In the genomic region with DNA sequence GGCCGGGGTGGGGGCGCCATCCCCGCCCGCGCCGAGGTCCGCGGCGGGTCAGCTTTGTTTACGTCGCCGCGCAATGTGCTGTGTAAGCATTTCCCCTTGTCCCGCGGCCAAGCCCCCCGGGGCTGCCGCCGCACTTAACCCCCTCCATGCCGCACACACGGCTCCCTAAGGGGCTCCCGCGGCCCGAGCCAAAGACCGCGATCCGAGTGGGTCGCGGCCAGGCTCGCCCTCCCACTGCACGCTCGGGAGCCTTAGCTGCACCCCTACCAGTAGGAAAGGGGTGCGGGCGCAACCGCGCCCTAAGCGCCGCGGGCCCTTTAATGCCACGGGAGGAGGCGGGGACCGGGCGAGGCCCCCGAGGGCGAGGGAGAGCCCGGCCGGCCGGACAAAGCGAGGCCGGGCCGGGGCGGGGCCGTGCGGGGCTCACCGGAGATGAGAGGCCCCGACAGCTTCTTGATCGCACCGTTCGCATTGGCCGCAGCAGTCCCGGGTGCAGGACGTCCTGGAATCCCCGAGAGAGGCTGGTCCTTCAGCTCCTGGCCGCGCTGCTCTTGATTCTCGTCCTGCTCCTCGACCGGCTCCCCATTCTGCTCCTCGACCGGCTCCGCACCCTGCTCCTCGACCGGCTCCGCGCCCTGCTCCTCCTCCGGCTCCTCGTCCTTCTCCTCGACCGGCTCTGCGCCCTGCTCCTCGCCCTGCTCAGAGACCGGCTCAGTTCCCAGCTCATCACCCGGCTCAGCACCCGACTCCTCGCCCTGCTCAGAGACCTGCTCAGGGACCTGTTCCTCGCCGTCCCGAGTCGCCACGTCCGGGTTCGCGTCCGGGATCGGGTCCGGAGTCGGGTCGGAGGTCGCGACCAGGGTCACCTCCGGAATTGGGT, we compare ENCODE assay signal across 8 mouse cellular contexts. TPM values are rescaled to one million over a fixed set of nuclear protein-coding genes. Genes with fewer than 3 reads are reported as not detected.
DNase-seq lines count a peak whose midpoint lies in the region; ATAC-seq and TF ChIP-seq lines count a peak whose summit lies in the region.

No protein-coding gene starts in this region.

- TF ChIP-seq CTCF in thymus, adult 2 months (IDR thresholded peaks at IDR 0.05; ENCODE audit: borderline replicate concordance, control insufficient read depth, extremely low read depth, insufficient read depth, low read length, poor library complexity): no peak
- TF ChIP-seq CTCF in olfactory bulb, adult 2 months (IDR thresholded peaks at IDR 0.05; ENCODE audit: insufficient read depth, low read depth, low read length): no peak

- ATAC-seq in forebrain, embryonic 13.5 days: no peak
- ATAC-seq in liver, embryonic 15.5 days (ENCODE audit: insufficient read depth): no peak

- peak overlapping the region; percentile 1; the same call in 1 of the 2 replicates for H3K4me3 ChIP-seq in thymus, adult 2 months (ENCODE audit: control insufficient read depth, insufficient read depth, low read length)
- H3K4me3 ChIP-seq in forebrain, embryonic 13.5 days: peak overlapping the region; percentile 47
- H3K4me3 ChIP-seq in liver, embryonic 15.5 days (replicated peaks): peak overlapping the region; percentile 50
- peak overlapping the region; percentile 6 for H3K4me3 ChIP-seq in olfactory bulb, adult 2 months (ENCODE audit: insufficient read depth, low read depth, low read length)

- no peaks in the 10 kb centered on the region for H3K36me3 ChIP-seq in thymus, adult 2 months (ENCODE audit: control insufficient read depth, insufficient read depth, low read length)
- H3K36me3 ChIP-seq in forebrain, embryonic 13.5 days (ENCODE audit: poor library complexity, severe bottlenecking): no peaks in the 10 kb centered on the region
- H3K36me3 ChIP-seq in liver, embryonic 15.5 days (replicated peaks): no peaks in the 10 kb centered on the region

- peak overlapping the region; percentile 68 for H3K9ac ChIP-seq in forebrain, embryonic 13.5 days
- H3K9ac ChIP-seq in liver, embryonic 15.5 days: peak overlapping the region; percentile 8; the same call in 1 of the 2 replicates

- DNase-seq in thymus, adult 2 months: no peak
- no peak for DNase-seq in thymus, postnatal 36 days
- DNase-seq in heart, postnatal 4 days: peak; percentile 61
- DNase-seq in layer of hippocampus, adult 9-11 months: no peak
- no peak for DNase-seq in T-cell, adult 2 months (ENCODE audit: low spot score)

- H3K27ac ChIP-seq in thymus, adult 2 months (ENCODE audit: control insufficient read depth, insufficient read depth, low read length): no peak overlapping the region
- peak overlapping the region; percentile 48; the same call in 1 of the 2 replicates for H3K27ac ChIP-seq in forebrain, embryonic 13.5 days
- H3K27ac ChIP-seq in liver, embryonic 15.5 days (replicated peaks): no peak overlapping the region
- no peak overlapping the region for H3K27ac ChIP-seq in olfactory bulb, adult 2 months (ENCODE audit: insufficient read depth, low read depth, low read length)

- peaks cover 26% of the 10 kb centered on the region for H3K9me3 ChIP-seq in forebrain, embryonic 13.5 days (replicated peaks)
- peaks cover 17% of the 10 kb centered on the region; the same call in 1 of the 2 replicates for H3K9me3 ChIP-seq in liver, embryonic 15.5 days (replicated peaks)

- TF ChIP-seq POLR2A in thymus, adult 2 months (IDR thresholded peaks at IDR 0.05; ENCODE audit: control insufficient read depth, extremely low read depth, insufficient read depth, low read length, poor library complexity): no peak
- no peak for TF ChIP-seq POLR2A in olfactory bulb, adult 2 months (IDR thresholded peaks at IDR 0.05; ENCODE audit: insufficient read depth, low read depth, low read length)

- H3K4me2 ChIP-seq in forebrain, embryonic 13.5 days: peak overlapping the region; percentile 60
- H3K4me2 ChIP-seq in liver, embryonic 15.5 days: peak overlapping the region; percentile 68

- WGBS in thymus, adult 2 months: 45% methylated on average over 100 of the region's 100 CpGs
- 40% methylated on average over 91 of the region's 100 CpGs for WGBS in forebrain, embryonic 13.5 days
- 31% methylated on average over 100 of the region's 100 CpGs for WGBS in liver, embryonic 15.5 days (ENCODE audit: insufficient replicate concordance)
- 37% methylated on average over 100 of the region's 100 CpGs for WGBS in olfactory bulb, adult 2 months

- peaks cover 10% of the 10 kb centered on the region for H3K4me1 ChIP-seq in thymus, adult 2 months (replicated peaks; ENCODE audit: control insufficient read depth, insufficient read depth, low read length)
- peaks cover 2% of the 10 kb centered on the region for H3K4me1 ChIP-seq in forebrain, embryonic 13.5 days
- peaks cover 36% of the 10 kb centered on the region for H3K4me1 ChIP-seq in liver, embryonic 15.5 days (replicated peaks)
- 0 out of 2 replicates have a peak, but pooled peaks cover 9% of the 10 kb centered on the region for H3K4me1 ChIP-seq in olfactory bulb, adult 2 months (ENCODE audit: control insufficient read depth, insufficient read depth, low read length)

- H3K27me3 ChIP-seq in thymus, adult 2 months (ENCODE audit: control insufficient read depth, insufficient read depth, low read length): peaks cover 17% of the 10 kb centered on the region
- H3K27me3 ChIP-seq in forebrain, embryonic 13.5 days: peaks cover 78% of the 10 kb centered on the region
- H3K27me3 ChIP-seq in liver, embryonic 15.5 days: peaks cover 73% of the 10 kb centered on the region

RNA-seq across cellular contexts. Expression of gene Cdkn1c, which starts 1.3 kb away (rescaled TPM):
- 10.3 and 10.4 TPM in 2 replicates for polyA plus RNA-seq in thymus, adult 2 months (2012; rRNA removed)
- 140 and 149 TPM in 2 replicates for polyA plus RNA-seq in forebrain, embryonic 13.5 days (2015; fragmentation: Nextera tagmentation; extraction: Ambion mirVana)
- total RNA-seq in heart, postnatal 4 days (2021): 10 to 100 TPM; 56.1 to 60.4 TPM
- 182 and 216 TPM in 2 replicates for polyA plus RNA-seq in liver, embryonic 15.5 days (2015; fragmentation: Nextera tagmentation; extraction: Ambion mirVana)
- polyA plus RNA-seq in olfactory bulb, adult 2 months (2012; ENCODE audit: insufficient read depth, insufficient read length, low replicate concordance, missing spikeins): not detected in 2 replicates

RNA-seq across cellular contexts. Expression of gene Slc22a18, which starts 14.0 kb away (rescaled TPM):
- polyA plus RNA-seq in thymus, adult 2 months (2012; rRNA removed): 6.1 and 8.0 TPM in 2 replicates
- polyA plus RNA-seq in forebrain, embryonic 13.5 days (2015; fragmentation: Nextera tagmentation; extraction: Ambion mirVana): 0.15 and 0.45 TPM in 2 replicates
- total RNA-seq in heart, postnatal 4 days (2021): under 1 TPM; 0.45 to 0.55 TPM
- polyA plus RNA-seq in liver, embryonic 15.5 days (2015; fragmentation: Nextera tagmentation; extraction: Ambion mirVana): 12.9 and 16.3 TPM in 2 replicates
- not detected in 2 replicates for polyA plus RNA-seq in olfactory bulb, adult 2 months (2012; ENCODE audit: insufficient read depth, insufficient read length, low replicate concordance, missing spikeins)

RNA-seq across cellular contexts. Expression of gene Phlda2, which starts 43.4 kb away (rescaled TPM):
- 0.39 TPM in 1 of 2 replicates, not detected in the other for polyA plus RNA-seq in thymus, adult 2 months (2012; rRNA removed)
- 0.55 TPM in 1 of 2 replicates, not detected in the other for polyA plus RNA-seq in forebrain, embryonic 13.5 days (2015; fragmentation: Nextera tagmentation; extraction: Ambion mirVana)
- not detected for total RNA-seq in heart, postnatal 4 days (2021)
- 22.6 and 27.0 TPM in 2 replicates for polyA plus RNA-seq in liver, embryonic 15.5 days (2015; fragmentation: Nextera tagmentation; extraction: Ambion mirVana)
- not detected in 2 replicates for polyA plus RNA-seq in olfactory bulb, adult 2 months (2012; ENCODE audit: insufficient read depth, insufficient read length, low replicate concordance, missing spikeins)

Comparison
In these comparisons a context has a peak if more than half of its experiments do, and no peak if none do; other contexts are left out.
1. RNA of gene Cdkn1c, which starts 1.3 kb away (polyA plus RNA-seq): 182 to 216 TPM in liver, embryonic 15.5 days and 140 to 149 TPM in forebrain, embryonic 13.5 days; 10.3 to 10.4 TPM in thymus, adult 2 months and not detected in olfactory bulb, adult 2 months; every median in the first group is over 10 times any median in the second.
2. RNA of gene Phlda2, which starts 43.4 kb away (polyA plus RNA-seq): 22.6 to 27.0 TPM in liver, embryonic 15.5 days; 0.39 TPM in thymus, adult 2 months, 0.55 TPM in forebrain, embryonic 13.5 days and not detected in olfactory bulb, adult 2 months; every median in the first group is over 10 times any median in the second.
3. Peak in every context shown above with its lines, with median percentiles within 50 percentile points of each other: H3K4me3 ChIP-seq.